Mouse (Mus musculus): ENCODE results near the gene Garem2.
A peak's percentile ranks its signal among the peaks of the same experiment; 100 is the strongest.
"Not testable (repeated sequence)": the region's sequence is repeated elsewhere in the genome, so short reads cannot be mapped to it uniquely, and the experiment has no call there.

Gene Garem2

GRCm38 (mm10) chr5:30104841-30105667 is at the start of gene Garem2:
Gene Garem2, plus strand, starts transcription at chr5:30105161.
- no peak for DNase-seq (ENCODE audit: low read depth)

GRCm38 (mm10) chr5:30058216-30058731 is 46.7 kb upstream of the Garem2 start:
- no peak for DNase-seq (ENCODE audit: low read depth)

- not testable (repeated sequence) for DNase-seq (ENCODE audit: low read depth)
Measured at GRCm38 (mm10) chr5:30059607-30060006, 45.4 kb upstream of the Garem2 start.

GRCm38 (mm10) chr5:30067726-30068125 is 37.2 kb upstream of the Garem2 start:
- no peak for DNase-seq (ENCODE audit: low read depth)

GRCm38 (mm10) chr5:30071677-30072076 is 33.3 kb upstream of the Garem2 start:
- no peak for DNase-seq (ENCODE audit: low read depth)

- DNase-seq (ENCODE audit: low read depth): no peak
Measured at GRCm38 (mm10) chr5:30072377-30072776, 32.6 kb upstream of the Garem2 start.

GRCm38 (mm10) chr5:30072825-30073821 is 31.8 kb upstream of the Garem2 start, which contains the start of gene Tyms:
Gene Tyms, minus strand, starts transcription at chr5:30073617.
- peak; percentile 47 for DNase-seq (ENCODE audit: low read depth)

GRCm38 (mm10) chr5:30092701-30093100 is 12.3 kb upstream of the Garem2 start:
- DNase-seq (ENCODE audit: low read depth): no peak

GRCm38 (mm10) chr5:30094399-30094798 is 10.6 kb upstream of the Garem2 start:
- DNase-seq (ENCODE audit: low read depth): no peak

GRCm38 (mm10) chr5:30095731-30096130 is 9.2 kb upstream of the Garem2 start:
- DNase-seq (ENCODE audit: low read depth): peak; percentile 52

GRCm38 (mm10) chr5:30098260-30098659 is 6.7 kb upstream of the Garem2 start:
- DNase-seq (ENCODE audit: low read depth): no peak

GRCm38 (mm10) chr5:30103340-30103739 is 1.6 kb upstream of the Garem2 start:
- DNase-seq (ENCODE audit: low read depth): no peak

GRCm38 (mm10) chr5:30104339-30104738 is 622 bp upstream of the Garem2 start:
- no peak for DNase-seq (ENCODE audit: low read depth)

- DNase-seq (ENCODE audit: low read depth): no peak
Measured at GRCm38 (mm10) chr5:30105668-30106300, 823 bp downstream of the Garem2 start, which contains the start of gene 3110082J24Rik. Gene 3110082J24Rik, minus strand, starts transcription at chr5:30106086.

GRCm38 (mm10) chr5:30106756-30107155 is 1.8 kb downstream of the Garem2 start:
- no peak for DNase-seq (ENCODE audit: low read depth)

GRCm38 (mm10) chr5:30107186-30107585 is 2.2 kb downstream of the Garem2 start:
- DNase-seq (ENCODE audit: low read depth): no peak

- DNase-seq (ENCODE audit: low read depth): no peak
Measured at GRCm38 (mm10) chr5:30107611-30108041, 2.7 kb downstream of the Garem2 start.

GRCm38 (mm10) chr5:30108233-30108632 is 3.3 kb downstream of the Garem2 start:
- DNase-seq (ENCODE audit: low read depth): no peak

GRCm38 (mm10) chr5:30109899-30110298 is 4.9 kb downstream of the Garem2 start:
- no peak for DNase-seq (ENCODE audit: low read depth)

GRCm38 (mm10) chr5:30110371-30111060 is 5.6 kb downstream of the Garem2 start:
- no peak for DNase-seq (ENCODE audit: low read depth)

- DNase-seq (ENCODE audit: low read depth): no peak
Measured at GRCm38 (mm10) chr5:30111126-30111525, 6.2 kb downstream of the Garem2 start.

All from fibroblast of lung, adult 2 months (primary cell).